Mouse (Mus musculus) C3H10T1/2 (cell line): Measurements from ENCODE around the gene Sorcs2. TPM values are rescaled to one million over a fixed set of nuclear protein-coding genes. Genes with fewer than 3 reads are reported as not detected.

Experiments used
- polyA plus RNA-seq, 2 experiments: library from polyadenylated mRNA; unstranded; fragments of >200 nt; fragmentation: generic; extraction: Trizol; gene quantifications; one replicate each; pipeline ENCODE4 v1.2.1; 2012; ENCODE audit warnings: missing spikeins in 2 of 2

Gene Sorcs2
- 1 to 10 TPM; 2.1 to 5.9 TPM for polyA plus RNA-seq

GRCm38 (mm10) chr5:36397837-36398282 is at the start of gene Sorcs2:
TSS of gene Sorcs2 (minus strand) at chr5:36398139.

GRCm38 (mm10) chr5:36203916-36204315 is 194.0 kb downstream of the Sorcs2 start, which contains the start of gene Psapl1:
TSS of gene Psapl1 (plus strand) at chr5:36204021.

Other genes with a start within 250 kb of the Sorcs2 start
- under 1 TPM in 1 of 2 experiments, not detected in 1; 0.05 TPM for gene Psapl1, start 194.1 kb downstream of the Sorcs2 start, polyA plus RNA-seq
- 10 to 100 TPM; 33.8 to 56.0 TPM for gene Grpel1, start 66.9 kb upstream of the Sorcs2 start, polyA plus RNA-seq
- gene Tada2b, start 86.1 kb upstream of the Sorcs2 start, polyA plus RNA-seq, result 1 to 10 TPM; 1.2 to 6.8 TPM
- under 1 TPM; 0.15 TPM for gene Ccdc96, start 86.4 kb upstream of the Sorcs2 start, polyA plus RNA-seq
- 10 to 100 TPM in 1 of 2 experiments, 1 to 10 TPM in 1; 3.3 to 24.1 TPM for gene Tbc1d14, start 195.1 kb upstream of the Sorcs2 start, polyA plus RNA-seq